Mouse (Mus musculus): ENCODE results near the gene Tmed10. TPM values are rescaled to one million over a fixed set of nuclear protein-coding genes. Genes with fewer than 3 reads are reported as not detected.

Tmed10 gene
- total RNA-seq, 2 experiments from 2014 or later, result 112 to 123 TPM

DNA sequence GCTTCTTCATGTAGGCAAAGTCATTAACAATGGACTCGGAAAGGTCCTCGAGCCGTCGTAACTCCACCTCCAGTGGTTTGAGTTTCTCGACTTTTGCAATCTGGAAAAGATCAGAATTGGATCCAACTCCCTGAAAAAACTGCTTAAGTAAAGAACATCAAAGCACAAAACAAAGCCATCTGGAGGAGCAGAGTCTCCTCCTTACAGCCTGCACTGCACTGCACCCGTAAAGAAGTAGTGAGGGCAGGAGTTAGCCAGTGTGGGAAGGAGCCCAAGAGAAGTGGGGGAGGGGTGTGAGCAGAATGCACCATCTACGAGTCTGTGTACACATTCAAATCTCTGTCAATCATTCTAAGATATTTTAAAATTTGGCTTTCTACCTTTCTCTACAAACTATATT is 30.4 kb downstream of the Tmed10 start:
- intact Hi-C loops (cut with DNase I), result no loop called here

DNA sequence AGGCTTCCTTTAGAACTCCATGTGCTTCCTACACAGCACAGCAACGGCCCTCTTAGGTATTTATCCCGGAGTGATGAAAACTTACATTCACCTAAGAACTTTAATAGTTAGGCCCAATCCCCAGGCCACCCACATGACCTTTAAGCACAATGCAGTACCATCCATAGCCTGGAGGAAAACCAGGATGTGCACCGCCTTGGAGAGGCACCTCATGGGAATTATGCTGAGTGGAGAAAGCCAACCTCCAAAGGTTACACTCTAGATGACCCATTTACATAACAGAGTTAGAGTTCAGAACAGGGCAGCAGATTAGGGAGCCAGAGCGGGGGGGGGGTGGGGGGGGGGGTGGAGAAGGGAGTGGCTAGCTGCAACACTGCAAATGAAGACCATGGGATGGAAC is 32.3 kb downstream of the Tmed10 start:
- Histone ChIP-seq H3K4me3 (no peak overlapping the region), H3K27ac (no peak overlapping the region)
- intact Hi-C loops (cut with DNase I), result no loop called here
- DNase-seq, result no peak
- no peak for TF ChIP-seq CTCF (IDR thresholded peaks at IDR 0.05)

More for the DNA sequence above, 30.4 kb downstream of the Tmed10 start:
- TF ChIP-seq CTCF (IDR thresholded peaks at IDR 0.05), result no peak
- DNase-seq, result no peak
- Histone ChIP-seq H3K27ac (no peak overlapping the region), H3K4me3 (no peak overlapping the region)

DNA sequence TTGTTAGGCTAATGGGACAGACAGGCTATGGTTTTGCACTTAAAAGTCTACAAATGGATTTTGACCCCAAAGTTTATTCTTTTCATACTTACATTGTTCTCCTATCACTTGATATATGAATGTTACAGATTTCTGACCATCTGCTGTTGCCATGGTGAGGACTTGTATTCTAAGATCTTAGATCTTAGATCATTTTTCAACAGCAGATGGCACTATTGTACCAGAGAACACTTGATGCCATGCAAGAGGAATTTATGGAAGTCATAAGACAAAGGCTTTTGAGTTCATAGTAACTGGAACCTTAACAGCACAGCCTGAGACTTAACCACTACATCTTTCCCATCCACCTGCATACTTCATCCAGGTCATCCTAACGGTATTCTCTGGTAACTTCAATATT is 33.5 kb downstream of the Tmed10 start:
- Histone ChIP-seq H3K4me3 (no peak overlapping the region), H3K27ac (no peak overlapping the region)
- peak; percentile 73 for TF ChIP-seq CTCF (IDR thresholded peaks at IDR 0.05)
- intact Hi-C loops (cut with DNase I), result loop anchor here (1.0 kb wide), 1 partner anchor 150 kb away; no protein-coding TSS in a partner anchor
- no peak for DNase-seq

DNA sequence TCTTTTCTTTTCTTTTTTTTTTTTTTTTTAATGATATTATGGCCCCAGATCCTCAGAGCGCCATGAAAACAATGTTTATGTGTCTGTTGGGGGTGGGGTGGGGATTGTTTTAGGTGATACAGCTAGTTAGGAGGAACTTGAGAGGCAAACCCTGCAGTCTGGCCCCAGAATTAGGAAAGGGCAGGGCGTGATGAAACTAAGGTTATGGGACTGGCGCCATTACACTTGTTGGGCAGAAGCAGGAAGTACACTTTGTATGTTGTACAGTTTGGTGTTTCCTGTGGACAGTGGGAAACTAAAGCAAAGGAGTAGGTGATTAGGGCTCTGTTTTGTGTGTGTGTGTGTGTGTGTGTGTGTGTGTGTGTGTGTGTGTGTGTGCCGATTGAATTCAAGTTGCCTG is 34.7 kb downstream of the Tmed10 start:
- DNase-seq, result no peak
- Histone ChIP-seq H3K4me3 (peak overlapping the region; percentile 77), H3K27ac (peak overlapping the region; percentile 90)
- intact Hi-C loops (cut with DNase I), result no loop called here
- no peak for TF ChIP-seq CTCF (IDR thresholded peaks at IDR 0.05)

DNA sequence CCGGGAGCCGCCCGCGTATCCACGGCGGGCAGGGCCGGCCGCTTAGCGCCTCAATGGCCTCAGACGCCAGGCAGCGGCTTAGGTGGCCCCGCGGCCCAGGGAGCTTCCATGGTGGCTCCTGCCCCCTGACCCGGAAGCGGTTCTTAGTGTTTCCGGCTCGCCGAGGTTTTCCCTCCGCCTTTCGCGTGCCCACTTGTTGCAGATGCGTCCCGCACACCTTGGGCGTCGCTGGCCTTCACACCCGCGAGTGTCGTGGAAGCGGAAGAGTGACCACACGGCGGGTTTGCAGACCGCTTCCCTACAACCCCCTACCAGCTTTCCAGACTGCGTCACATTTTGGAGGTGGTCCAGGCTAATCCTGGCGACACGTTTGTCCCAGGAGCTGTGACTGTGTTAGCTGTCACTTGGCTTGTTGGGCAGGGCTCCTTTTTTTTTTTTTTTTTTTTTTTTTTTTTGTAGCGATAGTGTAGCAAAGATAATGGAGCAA is 35.4 kb downstream of the Tmed10 start, which contains the start of gene Nek9:
Gene Nek9, minus strand, starts transcription at position 120 of the 487 bp plus-strand sequence.
- peak within 1 kb of the TSS; percentile 77 for H3K4me3 ChIP-seq
- TF ChIP-seq CTCF (IDR thresholded peaks at IDR 0.05), result no peak
- peak within 1 kb of the TSS; percentile 90 for H3K27ac ChIP-seq
- intact Hi-C loops (cut with DNase I), result no loop called here
- peak; percentile 96 for DNase-seq

DNA sequence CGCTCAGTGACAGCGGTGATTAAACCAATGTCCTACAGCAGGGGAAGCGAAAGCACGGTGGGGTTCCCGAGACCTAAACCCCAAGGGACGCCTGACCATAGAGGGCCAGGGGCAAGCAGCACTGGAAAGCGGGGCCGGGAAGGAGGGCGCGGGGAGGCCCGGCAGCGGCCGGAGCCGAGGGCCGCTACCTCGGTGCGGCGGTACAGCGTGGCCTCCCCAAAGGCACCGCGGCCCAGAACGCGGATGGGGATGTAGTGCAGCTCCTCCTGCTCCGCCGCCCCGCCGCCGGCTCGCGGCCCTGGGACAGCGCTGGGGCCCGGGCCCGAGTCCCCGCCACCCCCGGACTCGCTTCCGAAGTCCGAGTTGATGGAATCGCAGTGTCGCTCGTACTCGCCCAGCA is 35.8 kb downstream of the Tmed10 start:
- Histone ChIP-seq H3K4me3 (peak overlapping the region; percentile 77), H3K27ac (peak overlapping the region; percentile 90)
- no peak for DNase-seq
- intact Hi-C loops (cut with DNase I), result no loop called here
- no peak for TF ChIP-seq CTCF (IDR thresholded peaks at IDR 0.05)

DNA sequence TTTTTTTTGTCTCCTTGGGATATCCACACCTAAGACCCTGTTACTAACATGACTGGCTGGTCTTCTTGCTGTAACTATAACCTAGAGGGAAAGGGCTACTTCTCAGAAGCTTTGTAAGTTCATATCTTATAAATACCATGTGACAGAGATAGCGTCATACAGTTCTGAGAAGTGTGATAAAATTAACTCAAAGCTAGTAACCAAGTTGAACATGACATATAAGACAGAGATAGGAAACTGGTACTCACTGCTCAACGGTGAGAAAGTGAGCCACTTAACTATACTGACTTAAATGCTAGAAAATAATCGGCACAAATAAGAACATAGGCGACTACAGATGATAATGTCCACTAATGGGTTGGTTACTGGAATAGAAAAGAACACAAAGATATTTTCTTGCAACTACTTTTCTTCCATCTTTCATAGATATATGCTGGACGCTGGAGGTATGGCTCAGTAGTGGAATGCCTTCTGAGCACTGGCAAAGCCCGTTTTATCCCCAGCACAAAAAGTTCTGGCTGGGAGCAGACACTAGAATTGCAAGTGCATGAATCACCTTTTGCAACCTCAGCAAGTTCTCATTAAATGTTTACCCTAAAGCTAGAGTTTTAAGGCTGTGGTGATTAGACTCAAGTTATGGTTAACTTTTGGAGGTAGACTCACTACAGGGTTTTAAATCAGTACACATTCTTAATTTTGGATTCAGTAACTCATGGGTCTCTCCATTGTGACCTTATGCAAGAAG is 36.9 kb downstream of the Tmed10 start:
- peak overlapping the region; percentile 46 for H3K27ac ChIP-seq
- intact Hi-C loops (cut with DNase I), result no loop called here
- TF ChIP-seq CTCF (IDR thresholded peaks at IDR 0.05), result no peak
- DNase-seq, result no peak
- H3K4me3 ChIP-seq, result peak overlapping the region; percentile 77

DNA sequence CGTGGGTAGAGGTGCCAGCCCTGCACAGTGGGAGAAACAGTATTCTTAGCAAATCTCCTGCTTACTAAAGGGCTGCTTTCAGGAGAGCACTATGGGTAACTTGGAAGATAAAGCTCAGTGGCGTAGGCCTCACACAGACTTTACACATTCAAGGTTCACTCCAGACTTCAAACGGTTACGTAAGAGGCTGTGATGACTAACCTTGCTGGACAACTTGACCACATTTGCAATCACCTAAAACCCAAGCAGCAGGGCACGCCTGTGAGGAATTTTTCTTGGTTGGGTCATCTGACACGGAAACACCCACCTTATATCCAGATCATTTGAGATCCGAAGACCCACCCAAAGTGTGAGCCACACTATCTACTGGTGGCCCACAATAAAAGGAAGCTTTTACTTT is 44.5 kb downstream of the Tmed10 start:
- intact Hi-C loops (cut with DNase I), result no loop called here

DNA sequence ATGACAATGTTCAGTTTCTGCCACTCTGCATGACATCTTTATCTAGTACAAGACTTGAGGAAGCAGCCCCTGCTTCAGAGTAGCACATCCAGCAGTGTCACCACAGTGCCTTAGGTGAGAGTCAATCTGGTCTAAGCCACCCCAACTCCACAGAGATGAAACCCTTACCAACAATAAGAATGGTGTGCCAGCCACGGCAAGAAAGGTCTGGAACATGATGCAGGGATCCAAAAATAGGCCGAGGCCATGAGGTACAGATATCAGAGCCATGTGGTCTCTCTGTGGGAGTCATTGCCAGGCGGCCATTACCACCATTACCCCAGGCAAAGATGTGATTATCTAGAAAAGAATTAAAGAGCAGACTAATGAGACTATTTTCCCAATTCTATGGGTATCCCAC is 66.0 kb downstream of the Tmed10 start:
- TF ChIP-seq CTCF (IDR thresholded peaks at IDR 0.05), result no peak
- Histone ChIP-seq H3K4me3 (no peak overlapping the region), H3K27ac (0 out of 2 replicates have a peak overlapping the region, but pooled peaks have one; percentile 9)
- intact Hi-C loops (cut with DNase I), result no loop called here
- DNase-seq, result peak; percentile 47

More for the DNA sequence above, 44.5 kb downstream of the Tmed10 start:
- DNase-seq, result no peak
- H3K27ac ChIP-seq, result no peak overlapping the region
- no peak overlapping the region for H3K4me3 ChIP-seq
- no peak for TF ChIP-seq CTCF (IDR thresholded peaks at IDR 0.05)

DNA sequence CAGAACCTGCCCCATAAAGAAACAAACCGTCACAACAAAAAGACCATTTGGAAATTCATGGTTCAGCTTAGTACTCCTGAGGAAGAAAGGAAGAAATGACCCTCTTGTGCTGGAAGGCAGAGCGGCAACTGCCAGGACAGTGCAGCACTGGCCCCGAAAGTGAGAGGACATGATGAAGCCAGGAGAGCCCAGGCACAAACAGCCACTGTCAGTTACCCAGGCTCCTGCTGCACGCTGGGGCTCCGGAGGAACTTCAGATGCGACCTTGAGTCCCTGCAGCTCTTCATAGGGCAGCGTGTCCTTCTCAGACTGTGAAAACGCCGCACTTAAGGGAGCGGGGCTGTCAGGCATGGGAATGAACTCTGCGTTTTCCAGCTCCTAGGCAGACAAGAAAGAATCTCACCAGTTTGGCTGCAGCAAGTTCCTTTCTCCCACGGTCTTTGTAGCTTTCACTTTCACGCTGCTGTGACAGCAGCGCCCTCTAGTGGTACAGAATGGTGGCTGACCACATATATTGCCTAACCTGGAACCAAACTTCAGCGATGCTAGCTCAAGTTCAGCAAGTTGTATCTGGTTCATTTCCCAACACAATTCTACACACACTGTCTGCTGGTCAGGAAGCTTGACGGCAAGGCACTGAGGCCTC is 69.3 kb downstream of the Tmed10 start:
- Histone ChIP-seq H3K4me3 (peak overlapping the region; percentile 64), H3K27ac (peak overlapping the region; percentile 81)
- peak; percentile 96 for TF ChIP-seq CTCF (IDR thresholded peaks at IDR 0.05)
- intact Hi-C loops (cut with DNase I), result loop anchor here (1.0 to 2.0 kb wide), 3 partner anchors 137 to 213 kb away; no protein-coding TSS in a partner anchor
- DNase-seq, result peak; percentile 86

DNA sequence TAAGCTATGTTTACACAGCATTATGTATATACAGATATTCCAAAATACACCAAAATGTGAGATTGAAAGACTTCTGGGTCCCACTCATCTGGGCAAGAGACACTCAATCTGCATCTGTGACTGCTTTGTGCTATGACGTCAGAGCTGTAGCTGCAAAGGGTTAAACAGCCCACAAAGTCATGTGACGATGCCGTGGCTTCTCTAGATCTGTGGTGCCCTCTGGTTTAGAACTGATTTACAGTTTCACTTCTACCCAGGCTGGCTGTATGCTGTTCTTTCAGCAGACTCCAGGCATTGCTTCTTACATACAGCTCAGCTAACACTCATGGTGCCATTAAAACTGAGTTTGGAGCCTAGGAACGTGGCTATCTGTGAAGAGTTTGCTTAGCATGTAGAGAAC is 69.9 kb downstream of the Tmed10 start:
- Histone ChIP-seq H3K27ac (peak overlapping the region; percentile 81), H3K4me3 (peak overlapping the region; percentile 64)
- TF ChIP-seq CTCF (IDR thresholded peaks at IDR 0.05), result no peak
- no peak for DNase-seq
- intact Hi-C loops (cut with DNase I), result loop anchor here (1.0 to 2.0 kb wide), 3 partner anchors 136 to 212 kb away; no protein-coding TSS in a partner anchor

DNA sequence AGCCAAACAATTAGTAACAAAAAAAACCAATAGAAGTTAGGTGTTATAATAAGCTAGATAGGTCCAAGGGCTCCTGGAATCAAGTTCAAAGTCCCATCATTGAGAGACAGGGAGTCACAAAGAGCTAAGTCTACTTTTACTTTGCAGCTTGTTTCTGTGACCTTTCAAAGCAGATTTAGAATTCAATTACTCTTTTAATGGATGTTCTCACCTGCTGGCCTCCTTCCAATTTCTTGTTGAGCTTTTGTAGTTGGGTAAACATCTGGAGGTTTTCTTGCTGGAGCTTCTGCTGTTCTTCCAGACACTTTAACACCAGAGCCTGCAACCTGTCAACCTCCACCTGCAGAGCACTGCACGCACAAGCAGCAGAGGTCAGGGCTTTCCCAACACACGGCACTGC is 71.4 kb downstream of the Tmed10 start:
- Histone ChIP-seq H3K4me3 (no peak overlapping the region), H3K27ac (no peak overlapping the region)
- DNase-seq, result no peak
- no peak for TF ChIP-seq CTCF (IDR thresholded peaks at IDR 0.05)
- intact Hi-C loops (cut with DNase I), result no loop called here

DNA sequence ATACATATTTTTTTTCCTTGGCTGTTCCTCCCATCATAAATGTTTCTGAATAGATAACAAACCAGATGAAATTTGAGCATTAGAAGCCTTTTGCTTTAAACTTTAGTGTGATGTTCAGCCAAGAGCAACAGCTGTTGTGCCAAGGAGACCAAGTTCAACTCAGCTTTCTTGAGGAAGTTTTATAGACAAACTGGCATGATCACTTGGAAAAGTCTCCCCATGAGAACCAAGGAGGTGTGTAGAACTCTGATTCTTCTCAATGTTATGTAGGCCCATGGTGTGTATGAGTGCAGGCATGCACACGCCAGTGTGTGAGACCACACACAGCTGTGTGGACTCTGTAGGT is 75.8 kb downstream of the Tmed10 start:
- intact Hi-C loops (cut with DNase I), result no loop called here
- no peak for DNase-seq
- TF ChIP-seq CTCF (IDR thresholded peaks at IDR 0.05), result no peak
- Histone ChIP-seq H3K4me3 (no peak overlapping the region), H3K27ac (peak overlapping the region; percentile 46; the same call in 1 of the 2 replicates)

Data from gastrocnemius, adult 2 months (tissue).